Mouse (Mus musculus) embryonic facial prominence, embryonic 12.5 days (tissue): ENCODE data around the gene Klhdc4. TPM values are rescaled to one million over a fixed set of nuclear protein-coding genes. Genes with fewer than 3 reads are reported as not detected.

Experiments used
- ATAC-seq: fragments of 200-750 bp; cut with Nextera tagmentation; 2 replicates; pipeline ENCODE4 v1.8.0; 2017; ENCODE audit not compliant: insufficient number of reproducible peaks, insufficient read depth, low FRiP score, low TSS enrichment
- H3K27ac ChIP-seq: fragments of 300-500 bp; sonication (generic); 2 replicates; pipeline ENCODE4 v1.5.1; 2016; ENCODE audit warnings: mild to moderate bottlenecking
- H3K27me3 ChIP-seq: fragments of 300-500 bp; sonication (generic); 2 replicates; pipeline ENCODE4 v1.6.1; 2016; ENCODE audit warnings: mild to moderate bottlenecking, moderate library complexity
- H3K36me3 ChIP-seq: fragments of 300-500 bp; sonication (generic); 2 replicates; pipeline ENCODE4 v1.6.1; 2016; ENCODE audit warnings: mild to moderate bottlenecking
- H3K4me1 ChIP-seq: fragments of 300-500 bp; sonication (generic); 2 replicates; pipeline ENCODE4 v1.6.1; 2016
- H3K4me2 ChIP-seq: fragments of 300-500 bp; sonication (generic); replicated peaks from 2 replicates; pipeline ENCODE4 v1.6.1; 2016; ENCODE audit warnings: mild to moderate bottlenecking, moderate library complexity
- H3K4me3 ChIP-seq: fragments of 300-500 bp; sonication (generic); 2 replicates; pipeline ENCODE4 v1.5.1; 2016; ENCODE audit warnings: mild to moderate bottlenecking
- H3K9ac ChIP-seq: fragments of 300-500 bp; sonication (generic); 2 replicates; pipeline ENCODE4 v1.6.1; 2016; ENCODE audit warnings: mild to moderate bottlenecking, moderate library complexity
- H3K9me3 ChIP-seq: fragments of 300-500 bp; sonication (generic); 2 replicates; pipeline ENCODE4 v1.6.1; 2016; ENCODE audit warnings: mild to moderate bottlenecking, moderate library complexity
- WGBS: fragments of 180-500 bp; shearing (Covaris S2); methylation state at CpG from one replicate; pipeline ENCODE4 v1.1.7; 2016; 5-methylcytosine and 5-hydroxymethylcytosine counted together
- polyA plus RNA-seq: library from polyadenylated mRNA; unstranded; fragments of >200 nt; fragmentation: Nextera tagmentation; extraction: Ambion mirVana; gene quantifications from 2 replicates; pipeline ENCODE4 v1.2.1, GENCODE M21; 2016

Klhdc4 gene
- polyA plus RNA-seq, 1 experiment from 2014 or later = 45.2 TPM

DNA sequence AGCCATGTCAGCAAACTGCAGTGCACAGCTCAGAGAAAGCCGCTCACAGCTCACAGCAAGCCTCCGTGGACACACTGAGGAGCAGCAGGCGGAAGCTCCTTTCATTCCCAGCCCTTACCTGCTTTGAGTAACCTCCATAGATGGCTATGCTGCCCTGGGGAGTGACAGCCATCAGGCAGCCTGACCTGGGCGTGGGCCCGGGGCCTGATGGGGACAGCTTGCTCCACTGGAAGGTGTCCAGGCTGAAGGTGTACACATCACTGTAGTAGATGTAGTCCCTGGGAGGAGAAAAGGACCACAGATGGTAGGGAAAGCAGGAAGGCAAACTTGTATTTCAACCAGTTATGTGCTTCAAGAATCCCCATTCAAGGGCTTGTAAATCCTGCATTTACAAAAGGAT, 24.5 kb downstream of the Klhdc4 start:
- H3K36me3 ChIP-seq = peaks cover 50% of the 10 kb centered on the region
- H3K4me3 ChIP-seq = no peak overlapping the region

DNA sequence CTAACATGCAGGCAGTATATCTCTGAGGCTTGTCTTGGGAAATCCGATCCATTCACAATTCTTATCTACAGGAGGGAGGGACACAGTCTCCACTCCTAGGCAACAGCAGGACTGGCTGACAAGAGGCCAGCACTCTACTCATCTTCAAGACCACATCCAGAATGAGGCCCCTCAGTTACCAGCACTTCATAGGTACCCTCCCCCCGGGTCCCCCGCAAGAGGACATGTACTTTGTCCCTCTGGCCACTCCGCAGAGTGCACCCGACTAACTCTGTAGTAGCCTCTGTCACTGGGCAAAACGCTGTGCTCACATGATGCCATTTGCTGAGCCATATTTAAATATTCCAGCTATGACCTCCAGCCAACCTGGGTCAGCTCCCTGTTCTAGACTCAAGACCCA, 31.0 kb downstream of the Klhdc4 start:
- no peak overlapping the region for H3K4me2 ChIP-seq
- H3K27me3 ChIP-seq = no peaks in the 10 kb centered on the region
- H3K4me3 ChIP-seq = no peak overlapping the region
- peaks cover 72% of the 10 kb centered on the region for H3K36me3 ChIP-seq
- no peak for ATAC-seq
- no peaks in the 10 kb centered on the region for H3K9me3 ChIP-seq
- H3K27ac ChIP-seq = no peak overlapping the region
- H3K9ac ChIP-seq = no peak overlapping the region
- 92% methylated on average over 6 of the region's 6 CpGs for WGBS
- H3K4me1 ChIP-seq = no peaks in the 10 kb centered on the region

More for the DNA sequence above, 24.5 kb downstream of the Klhdc4 start:
- H3K27me3 ChIP-seq = no peaks in the 10 kb centered on the region
- 95% methylated on average over 5 of the region's 5 CpGs for WGBS
- H3K4me2 ChIP-seq = no peak overlapping the region
- no peaks in the 10 kb centered on the region for H3K9me3 ChIP-seq
- H3K9ac ChIP-seq = no peak overlapping the region
- ATAC-seq = no peak
- H3K4me1 ChIP-seq = no peaks in the 10 kb centered on the region
- no peak overlapping the region for H3K27ac ChIP-seq

DNA sequence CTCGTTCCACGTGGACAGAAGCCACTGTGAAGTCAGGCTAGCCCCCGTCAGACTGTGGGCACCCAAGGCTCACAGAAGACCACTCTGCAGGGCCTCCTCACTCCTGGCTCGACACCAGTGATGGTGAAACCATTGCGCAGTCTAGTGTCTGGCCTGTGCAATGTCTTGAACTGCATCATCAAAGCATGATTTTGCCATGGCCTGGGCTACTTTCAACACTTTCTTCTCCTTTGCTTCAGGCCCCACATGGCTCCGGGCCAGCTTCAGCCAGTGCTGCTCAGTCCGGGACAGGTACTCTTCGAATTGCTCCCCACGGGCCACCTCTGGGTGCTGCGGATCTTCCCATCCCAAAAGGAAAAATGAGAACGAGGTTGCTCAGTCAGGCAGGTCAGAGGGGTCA, 33.0 kb downstream of the Klhdc4 start:
- WGBS = 91% methylated on average over 11 of the region's 11 CpGs
- H3K27ac ChIP-seq = no peak overlapping the region
- ATAC-seq = no peak

DNA sequence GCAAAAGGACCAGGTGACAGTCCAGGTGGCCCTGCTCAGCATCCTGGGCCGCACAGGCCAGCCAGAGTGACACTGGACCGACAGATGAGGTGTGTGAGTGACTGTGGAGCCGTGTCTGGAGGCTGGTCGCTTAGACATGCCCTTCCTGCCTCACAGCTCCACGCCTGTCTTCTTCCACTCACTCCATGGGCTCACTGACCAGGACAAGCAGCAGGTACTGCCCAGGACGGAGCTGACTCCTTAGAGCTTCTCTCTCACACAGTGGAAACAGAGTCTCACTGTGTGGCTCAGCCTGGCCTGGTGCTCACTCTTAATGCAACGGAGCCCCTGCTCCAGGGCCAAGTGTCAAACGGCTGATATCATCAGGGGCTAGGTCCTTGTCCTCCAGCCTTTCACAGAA, 33.9 kb downstream of the Klhdc4 start:
- Histone ChIP-seq H3K4me3 (no peak overlapping the region), H3K27me3 (no peaks in the 10 kb centered on the region), H3K9ac (no peak overlapping the region), H3K27ac (no peak overlapping the region), H3K36me3 (peaks cover 51% of the 10 kb centered on the region), H3K4me2 (no peak overlapping the region), H3K4me1 (no peaks in the 10 kb centered on the region), H3K9me3 (no peaks in the 10 kb centered on the region)
- 87% methylated on average over 8 of the region's 8 CpGs for WGBS
- ATAC-seq = no peak

More for the DNA sequence above, 33.0 kb downstream of the Klhdc4 start:
- Histone ChIP-seq H3K9me3 (no peaks in the 10 kb centered on the region), H3K4me1 (no peaks in the 10 kb centered on the region), H3K9ac (no peak overlapping the region), H3K4me3 (no peak overlapping the region), H3K27me3 (no peaks in the 10 kb centered on the region), H3K36me3 (peaks cover 60% of the 10 kb centered on the region), H3K4me2 (no peak overlapping the region)

DNA sequence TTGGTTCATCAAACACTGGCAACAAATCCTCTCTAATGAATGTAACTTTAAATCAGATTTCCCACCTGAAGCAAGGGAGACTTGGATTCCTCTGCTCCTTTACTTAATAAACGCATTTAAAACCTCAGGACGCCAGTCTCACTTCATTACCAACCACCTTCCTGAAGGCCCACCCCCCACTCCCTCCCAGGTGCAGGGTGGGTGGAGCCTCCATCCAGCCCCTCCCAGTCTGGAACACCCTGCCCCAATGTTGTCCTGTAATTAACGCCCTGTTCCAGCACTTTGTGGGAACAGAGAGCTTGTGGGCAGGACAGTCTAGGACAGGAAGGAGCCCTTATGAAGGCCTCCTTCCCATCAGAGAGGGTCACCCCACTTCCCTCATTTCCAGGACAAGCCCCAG, 35.2 kb downstream of the Klhdc4 start:
- no peak overlapping the region for H3K27ac ChIP-seq

DNA sequence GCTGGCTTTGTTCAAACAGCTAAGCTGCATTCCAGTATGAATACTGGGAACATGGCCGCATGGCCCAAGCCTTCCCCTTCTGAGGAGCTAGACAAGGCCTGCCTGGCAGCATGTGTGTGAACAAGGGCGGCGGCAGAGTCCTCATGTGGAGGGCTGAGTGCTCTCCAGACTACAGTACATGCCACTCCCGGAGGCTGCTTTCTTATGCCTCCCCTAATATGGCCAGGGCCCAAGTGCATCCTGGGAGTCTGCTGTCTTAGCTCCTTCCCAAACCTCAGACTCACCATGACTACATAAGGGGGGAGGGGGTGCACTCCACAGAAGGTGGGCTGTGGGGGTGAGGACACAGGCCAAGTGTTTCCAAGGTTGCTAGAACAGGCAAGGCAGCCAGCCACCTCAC, 36.7 kb downstream of the Klhdc4 start:
- no peaks in the 10 kb centered on the region for H3K9me3 ChIP-seq
- H3K27ac ChIP-seq = no peak overlapping the region
- no peak overlapping the region for H3K4me3 ChIP-seq
- ATAC-seq = no peak
- no peaks in the 10 kb centered on the region for H3K27me3 ChIP-seq
- H3K4me1 ChIP-seq = no peaks in the 10 kb centered on the region
- WGBS = 86% methylated on average over 4 of the region's 4 CpGs
- H3K36me3 ChIP-seq = peaks cover 31% of the 10 kb centered on the region
- no peak overlapping the region for H3K4me2 ChIP-seq
- no peak overlapping the region for H3K9ac ChIP-seq

More for the DNA sequence above, 35.2 kb downstream of the Klhdc4 start:
- Histone ChIP-seq H3K9me3 (no peaks in the 10 kb centered on the region), H3K36me3 (peaks cover 46% of the 10 kb centered on the region), H3K4me1 (no peaks in the 10 kb centered on the region), H3K4me2 (no peak overlapping the region), H3K9ac (no peak overlapping the region), H3K4me3 (no peak overlapping the region), H3K27me3 (no peaks in the 10 kb centered on the region)
- ATAC-seq = no peak
- 44% methylated on average over 3 of the region's 3 CpGs for WGBS

DNA sequence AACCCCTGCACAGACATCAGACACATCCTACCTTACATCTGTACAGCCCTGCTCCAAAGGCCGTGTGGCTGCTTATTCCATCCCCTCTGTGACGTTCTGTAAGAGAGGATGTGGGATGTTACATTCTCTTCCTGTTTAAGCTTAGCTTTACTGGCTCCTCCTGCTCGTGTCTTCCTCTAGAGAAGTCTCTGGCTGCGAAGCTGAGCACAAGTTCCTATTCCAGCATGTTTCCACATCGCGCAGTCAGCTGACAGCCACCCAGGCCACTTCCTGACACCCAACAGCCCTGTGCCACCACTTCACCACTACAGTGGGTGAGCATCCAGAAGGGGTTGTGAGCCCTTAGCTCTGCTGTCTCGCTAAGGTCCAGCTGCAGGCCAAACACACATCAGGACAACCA, 37.2 kb downstream of the Klhdc4 start:
- H3K27ac ChIP-seq = no peak overlapping the region
- H3K36me3 ChIP-seq = peaks cover 26% of the 10 kb centered on the region
- H3K4me1 ChIP-seq = no peaks in the 10 kb centered on the region
- H3K9me3 ChIP-seq = no peaks in the 10 kb centered on the region
- WGBS = 83% methylated on average over 7 of the region's 7 CpGs
- no peak for ATAC-seq
- no peak overlapping the region for H3K4me3 ChIP-seq
- no peaks in the 10 kb centered on the region for H3K27me3 ChIP-seq
- H3K4me2 ChIP-seq = no peak overlapping the region
- no peak overlapping the region for H3K9ac ChIP-seq

DNA sequence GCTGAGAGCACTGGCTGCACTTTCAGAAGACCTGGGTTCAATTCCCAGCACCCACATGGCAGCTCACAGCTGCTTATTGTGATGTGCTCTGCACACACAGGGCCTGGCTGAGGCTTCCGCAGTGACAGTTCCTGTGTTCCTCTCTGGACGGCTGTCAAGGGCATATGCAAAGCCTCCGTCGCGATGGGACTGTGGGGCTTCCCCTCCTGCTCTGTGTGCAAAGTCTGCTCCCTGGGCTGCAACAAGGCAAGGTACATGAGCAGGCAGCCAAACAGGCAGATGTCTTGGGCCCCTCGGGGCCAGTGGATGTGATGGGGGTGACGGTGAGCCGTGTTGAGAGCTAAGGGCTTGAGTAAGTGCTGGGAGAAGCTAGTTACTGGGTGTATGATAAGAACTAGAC, 40.6 kb downstream of the Klhdc4 start:
- Histone ChIP-seq H3K9ac (no peak overlapping the region), H3K4me3 (no peak overlapping the region), H3K27ac (no peak overlapping the region), H3K4me1 (no peaks in the 10 kb centered on the region), H3K4me2 (no peak overlapping the region), H3K9me3 (no peaks in the 10 kb centered on the region), H3K36me3 (no peaks in the 10 kb centered on the region), H3K27me3 (no peaks in the 10 kb centered on the region)
- 84% methylated on average over 8 of the region's 8 CpGs for WGBS
- ATAC-seq = no peak

DNA sequence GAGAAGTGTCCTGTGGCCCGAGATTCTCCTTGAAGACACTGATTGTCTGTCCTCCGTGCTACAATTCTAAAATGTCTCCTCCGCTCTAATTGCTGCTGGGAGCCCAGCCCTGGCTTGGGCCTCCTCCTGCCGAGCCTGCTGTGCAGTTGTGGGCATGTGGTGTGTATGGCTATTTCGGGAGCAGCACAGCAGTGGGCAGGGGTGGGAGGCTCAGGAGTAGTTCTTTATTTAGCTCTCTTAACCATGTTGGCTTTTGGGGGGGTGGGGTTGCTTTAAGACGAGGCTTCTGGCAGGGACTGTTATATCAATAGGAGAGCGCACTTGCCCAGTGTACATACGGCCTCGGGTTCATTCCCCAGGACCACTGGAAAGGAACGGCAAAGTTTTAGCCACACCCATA, 42.8 kb downstream of the Klhdc4 start:
- H3K27me3 ChIP-seq = no peaks in the 10 kb centered on the region
- H3K4me1 ChIP-seq = no peaks in the 10 kb centered on the region
- no peaks in the 10 kb centered on the region for H3K9me3 ChIP-seq
- H3K9ac ChIP-seq = no peak overlapping the region
- no peak overlapping the region for H3K4me3 ChIP-seq
- no peaks in the 10 kb centered on the region for H3K36me3 ChIP-seq
- no peak overlapping the region for H3K4me2 ChIP-seq
- 50% methylated on average over 10 of the region's 10 CpGs for WGBS
- no peak overlapping the region for H3K27ac ChIP-seq
- no peak for ATAC-seq

DNA sequence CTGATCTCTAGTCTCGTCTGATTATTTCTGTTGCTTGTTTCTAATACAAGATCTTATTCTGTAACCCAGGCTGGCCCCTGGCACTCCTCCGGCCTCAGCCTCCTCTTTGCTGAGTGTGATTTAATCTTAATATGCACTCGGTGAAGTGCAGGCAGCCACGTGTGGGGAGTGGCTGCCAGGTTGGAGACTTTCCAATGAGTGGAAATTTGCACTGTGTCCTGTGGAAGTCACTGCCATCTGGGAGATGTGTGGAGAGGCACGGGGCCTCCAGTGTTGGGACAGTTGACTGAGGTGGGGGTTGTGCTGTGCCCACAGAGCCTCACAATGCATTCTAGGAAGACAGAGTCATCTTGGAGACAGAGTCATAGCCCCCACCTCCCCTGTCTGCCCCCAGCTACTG, 46.9 kb downstream of the Klhdc4 start:
- 75% methylated on average over 5 of the region's 5 CpGs for WGBS
- Histone ChIP-seq H3K4me2 (no peak overlapping the region), H3K27me3 (no peaks in the 10 kb centered on the region), H3K4me1 (no peaks in the 10 kb centered on the region), H3K36me3 (no peaks in the 10 kb centered on the region), H3K27ac (no peak overlapping the region), H3K4me3 (no peak overlapping the region), H3K9me3 (no peaks in the 10 kb centered on the region), H3K9ac (no peak overlapping the region)
- no peak for ATAC-seq

DNA sequence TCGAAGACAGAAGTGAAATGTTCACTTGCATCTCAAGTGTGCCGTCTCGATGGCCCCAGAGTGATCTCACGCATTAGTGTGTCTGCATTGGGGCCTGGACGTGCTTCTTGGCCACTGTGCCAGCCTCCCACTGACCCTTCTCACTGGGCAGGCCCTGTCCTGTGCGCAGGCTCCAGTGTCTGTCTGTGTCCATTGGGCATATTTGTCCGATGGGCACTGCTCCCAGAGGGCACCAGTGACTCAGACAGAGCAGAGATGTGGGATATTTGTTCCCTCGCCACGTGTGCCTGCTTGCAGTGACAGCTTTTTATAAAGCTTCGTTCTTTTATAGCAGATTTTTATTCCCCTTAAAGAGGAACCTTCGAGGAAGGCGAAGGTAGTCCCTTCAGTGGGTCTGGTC, 55.5 kb downstream of the Klhdc4 start:
- Histone ChIP-seq H3K9me3 (no peaks in the 10 kb centered on the region), H3K4me1 (peaks cover 8% of the 10 kb centered on the region; the same call in 1 of the 2 replicates), H3K27me3 (no peaks in the 10 kb centered on the region), H3K27ac (no peak overlapping the region), H3K9ac (no peak overlapping the region), H3K36me3 (no peaks in the 10 kb centered on the region), H3K4me3 (no peak overlapping the region), H3K4me2 (no peak overlapping the region)
- 84% methylated on average over 12 of the region's 12 CpGs for WGBS
- no peak for ATAC-seq

DNA sequence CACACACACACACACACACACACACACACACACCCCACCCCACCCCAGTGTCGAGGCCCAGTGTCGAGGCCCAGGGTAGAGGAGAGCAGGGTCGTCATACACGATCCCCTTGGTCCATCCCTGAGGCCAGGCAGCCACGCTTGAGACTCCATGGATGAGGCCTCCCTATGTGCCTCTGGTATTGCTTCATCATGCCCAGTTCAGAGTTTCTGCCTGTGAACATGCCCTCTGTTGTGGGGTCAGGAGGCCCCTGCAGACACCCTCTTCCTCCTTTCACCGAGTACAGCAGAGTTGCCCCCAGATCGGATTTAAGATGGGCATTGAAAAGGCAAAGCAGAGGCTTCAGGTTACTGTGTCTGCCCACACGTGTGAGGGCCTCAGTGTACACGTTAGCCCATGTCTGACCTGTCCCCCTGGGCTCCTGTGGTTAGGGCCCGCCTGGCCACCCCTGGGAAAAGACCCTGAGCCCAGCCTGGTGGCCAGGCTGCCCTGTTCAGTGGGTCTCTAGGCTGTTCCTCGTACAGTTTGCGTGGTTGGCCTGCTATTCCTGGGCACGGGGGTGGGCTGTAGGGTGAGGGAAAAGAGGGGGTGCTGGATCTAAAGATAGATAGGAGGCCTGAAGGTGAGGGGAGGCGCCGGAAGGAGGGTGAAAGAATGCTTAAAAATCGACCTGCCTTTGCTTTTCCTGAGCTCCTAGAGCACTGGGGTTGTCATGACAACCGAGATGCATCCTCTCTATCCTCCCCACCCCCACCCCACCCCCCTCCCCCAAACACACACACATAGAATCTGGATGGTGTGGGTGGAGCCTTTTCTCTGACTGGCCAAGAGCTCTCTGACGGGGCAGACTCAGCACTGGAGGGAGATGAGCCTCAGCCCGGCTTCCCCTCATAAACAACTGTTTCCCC, 58.3 kb downstream of the Klhdc4 start:
- 26% methylated on average over 19 of the region's 19 CpGs for WGBS
- no peaks in the 10 kb centered on the region for H3K9me3 ChIP-seq
- H3K27ac ChIP-seq = no peak overlapping the region
- no peak for ATAC-seq
- no peak overlapping the region for H3K9ac ChIP-seq
- H3K27me3 ChIP-seq = no peaks in the 10 kb centered on the region
- no peaks in the 10 kb centered on the region for H3K36me3 ChIP-seq
- H3K4me1 ChIP-seq = peaks cover 8% of the 10 kb centered on the region; the same call in 1 of the 2 replicates
- no peak overlapping the region for H3K4me2 ChIP-seq
- no peak overlapping the region for H3K4me3 ChIP-seq
